Mouse (Mus musculus) liver, embryonic 14.5 days (tissue): Measurements from ENCODE around the gene Tut1. TPM values are rescaled to one million over a fixed set of nuclear protein-coding genes. Genes with fewer than 3 reads are reported as not detected.
A peak's percentile ranks its signal among the peaks of the same experiment; 100 is the strongest.

Source experiments
- ATAC-seq: fragments of 200-750 bp; cut with Nextera tagmentation; 2 replicates; pipeline ENCODE4 v1.8.0; 2017; ENCODE audit warnings: moderate number of reproducible peaks, mild to moderate bottlenecking, moderate library complexity; ENCODE audit not compliant: insufficient read depth
- DNase-seq, 3 experiments: peaks; one replicate each; pipeline ENCODE4 v3.0.0-alpha.2; 2012 to 2013; ENCODE audit warnings: low read depth in 3 of 3, low spot score in 3 of 3
- H3K27ac ChIP-seq: fragments of 300-500 bp; sonication (generic); 2 replicates; pipeline ENCODE4 v1.5.1; 2014; ENCODE audit warnings: moderate library complexity, mild to moderate bottlenecking, control low read depth, inconsistent platforms
- H3K27me3 ChIP-seq: fragments of 300-500 bp; sonication (generic); 2 replicates; pipeline ENCODE4 v1.6.1; 2014; ENCODE audit warnings: mild to moderate bottlenecking, low read length, moderate library complexity; ENCODE audit not compliant: control insufficient read depth, insufficient read depth
- H3K36me3 ChIP-seq: fragments of 300-500 bp; sonication (generic); replicated peaks from 2 replicates; pipeline ENCODE4 v1.6.1; 2014; ENCODE audit warnings: low read depth; ENCODE audit not compliant: control insufficient read depth, insufficient read depth
- H3K4me1 ChIP-seq, 2 experiments: fragments of 200-500 bp in 1 of 2; fragments of 300-500 bp in 1 of 2; sonication (generic) in 1 of 2; replicated peaks; 2 replicates each; pipeline ENCODE4 v1.6.1; 2012 to 2014; ENCODE audit warnings: antibody characterized with exemption in 1 of 2, inconsistent platforms in 1 of 2, low read length in 1 of 2; ENCODE audit not compliant: control insufficient read depth in 2 of 2, insufficient read depth in 2 of 2
- H3K4me2 ChIP-seq: fragments of 300-500 bp; sonication (generic); 2 replicates; pipeline ENCODE4 v1.6.1; 2014; ENCODE audit warnings: low read depth, mild to moderate bottlenecking, control low read depth, moderate library complexity
- H3K4me3 ChIP-seq, 2 experiments: fragments of 200-500 bp in 1 of 2; fragments of 300-500 bp in 1 of 2; sonication (generic) in 1 of 2; 2 replicates each; pipeline ENCODE4 v1.5.1; 2012 to 2014; ENCODE audit warnings: low read depth in 2 of 2, low read length in 2 of 2, mild to moderate bottlenecking in 2 of 2, control low read depth in 1 of 2, inconsistent platforms in 1 of 2, moderate library complexity in 1 of 2; ENCODE audit not compliant: insufficient read depth in 1 of 2
- H3K9ac ChIP-seq: fragments of 300-500 bp; sonication (generic); replicated peaks from 2 replicates; pipeline ENCODE4 v1.6.1; 2014; ENCODE audit warnings: mild to moderate bottlenecking, control low read depth, moderate library complexity
- H3K9me3 ChIP-seq: fragments of 300-500 bp; sonication (generic); 2 replicates; pipeline ENCODE4 v1.6.1; 2016; ENCODE audit warnings: low read length, mixed read lengths; ENCODE audit not compliant: control insufficient read depth
- CTCF ChIP-seq: IDR thresholded peaks from 2 replicates; pipeline ENCODE4 v1.5.1; 2016; ENCODE audit warnings: antibody characterized with exemption, low read depth, control low read depth
- EP300 ChIP-seq: IDR thresholded peaks from 2 replicates; pipeline ENCODE4 v1.6.1; 2016; ENCODE audit warnings: antibody characterized with exemption, low read depth
- WGBS: fragments of 180-500 bp; shearing (Covaris S2); extraction: QIAGEN DNeasy Blood & Tissue Kit; methylation state at CpG from one replicate; pipeline ENCODE4 v1.1.7; 2014; ENCODE audit not compliant: insufficient replicate concordance; 5-methylcytosine and 5-hydroxymethylcytosine counted together
- polyA plus RNA-seq, 2 experiments: library from polyadenylated mRNA; depleted of rRNA in 1 of 2; stranded (reverse) in 1 of 2; unstranded in 1 of 2; fragments of >200 nt; fragmentation: Nextera tagmentation in 1 of 2; extraction: Ambion mirVana in 1 of 2; gene quantifications; 2 replicates each; pipeline versions ENCODE4 v1.2.1 to v1.2.3; 2012 to 2014

Gene Tut1
- polyA plus RNA-seq, 2 experiments, result 9.5 to 10.0 TPM

DNA sequence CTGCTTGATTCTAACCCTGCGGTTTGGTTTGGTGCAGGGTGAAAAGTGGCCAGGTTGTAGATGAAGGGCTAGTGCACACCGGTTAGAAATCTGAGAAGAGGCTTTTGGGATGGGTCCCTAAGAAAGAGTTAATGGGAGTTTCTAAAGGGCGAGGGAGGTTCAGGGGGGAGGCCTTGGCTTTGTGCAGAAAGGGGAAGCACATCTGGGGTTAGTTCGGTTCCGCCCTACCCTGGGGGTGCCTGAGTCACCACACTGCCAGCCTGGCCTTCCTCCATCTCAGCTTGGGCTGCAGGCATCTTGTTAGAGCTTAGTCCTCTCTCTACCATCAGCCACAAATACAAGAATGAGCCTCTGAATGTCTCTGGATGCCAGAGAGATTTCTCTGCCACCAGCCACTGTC, 27.1 kb downstream of the Tut1 start:
- no peak overlapping the region for H3K9ac ChIP-seq
- H3K27ac ChIP-seq, result no peak overlapping the region
- H3K4me3 ChIP-seq, result no peak overlapping the region
- H3K4me1 ChIP-seq, result peaks cover 0 to 14% of the 10 kb centered on the region in 2 experiments; a peak in 2 of 4 replicates
- TF ChIP-seq EP300 (no peak), CTCF (no peak)
- H3K9me3 ChIP-seq, result no peaks in the 10 kb centered on the region
- no peak for ATAC-seq
- 21% methylated on average over 5 of the region's 5 CpGs for WGBS
- H3K27me3 ChIP-seq, result no peaks in the 10 kb centered on the region
- peaks cover 38% of the 10 kb centered on the region for H3K36me3 ChIP-seq
- no peak for DNase-seq
- H3K4me2 ChIP-seq, result no peak overlapping the region

DNA sequence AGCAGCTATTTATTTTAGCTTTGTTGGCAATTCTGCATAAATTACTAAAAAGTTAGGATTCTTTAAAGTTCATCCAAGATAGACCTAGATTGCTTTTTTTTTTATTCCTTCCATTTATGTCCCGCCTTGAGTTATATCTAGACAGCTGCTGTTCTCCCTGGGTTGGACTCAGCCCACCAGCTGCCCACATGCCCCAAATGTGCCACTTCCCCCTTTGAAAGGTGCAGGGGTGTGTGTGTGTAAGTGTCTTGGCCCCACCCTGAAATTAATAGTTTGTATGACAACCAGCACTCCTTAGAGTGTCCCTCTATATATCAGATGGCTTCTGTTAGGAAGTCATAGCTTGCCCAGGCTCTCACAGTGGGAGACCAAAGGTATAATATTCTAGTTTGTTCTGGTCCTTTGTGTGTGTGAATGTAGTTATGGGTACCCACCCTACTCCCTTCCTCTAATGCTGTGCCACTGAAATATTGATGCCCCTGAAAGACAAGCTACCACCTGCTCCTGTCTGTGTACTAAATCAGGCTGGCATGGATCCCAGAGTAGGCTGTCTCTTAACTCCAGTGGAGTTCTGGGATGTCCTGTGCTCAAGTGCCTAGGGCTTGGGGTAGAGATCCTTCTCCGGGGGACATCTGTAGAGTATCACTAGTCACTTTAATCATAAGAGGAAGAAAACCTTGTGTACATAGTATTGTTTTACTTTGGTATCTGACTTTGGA, 28.0 kb downstream of the Tut1 start:
- Histone ChIP-seq H3K9me3 (no peaks in the 10 kb centered on the region), H3K4me1 (peaks cover 0 to 16% of the 10 kb centered on the region in 2 experiments; a peak in 2 of 4 replicates), H3K27me3 (no peaks in the 10 kb centered on the region; the same call in none of the 2 replicates), H3K4me3 (no peak overlapping the region), H3K27ac (no peak overlapping the region), H3K36me3 (peaks cover 31% of the 10 kb centered on the region), H3K4me2 (no peak overlapping the region), H3K9ac (no peak overlapping the region)
- WGBS, result 53% methylated on average over 2 of the region's 2 CpGs
- no peak for TF ChIP-seq CTCF
- no peak for TF ChIP-seq EP300
- peak; percentile 11; the same call in 1 of the 2 replicates for ATAC-seq
- DNase-seq, result no peak

DNA sequence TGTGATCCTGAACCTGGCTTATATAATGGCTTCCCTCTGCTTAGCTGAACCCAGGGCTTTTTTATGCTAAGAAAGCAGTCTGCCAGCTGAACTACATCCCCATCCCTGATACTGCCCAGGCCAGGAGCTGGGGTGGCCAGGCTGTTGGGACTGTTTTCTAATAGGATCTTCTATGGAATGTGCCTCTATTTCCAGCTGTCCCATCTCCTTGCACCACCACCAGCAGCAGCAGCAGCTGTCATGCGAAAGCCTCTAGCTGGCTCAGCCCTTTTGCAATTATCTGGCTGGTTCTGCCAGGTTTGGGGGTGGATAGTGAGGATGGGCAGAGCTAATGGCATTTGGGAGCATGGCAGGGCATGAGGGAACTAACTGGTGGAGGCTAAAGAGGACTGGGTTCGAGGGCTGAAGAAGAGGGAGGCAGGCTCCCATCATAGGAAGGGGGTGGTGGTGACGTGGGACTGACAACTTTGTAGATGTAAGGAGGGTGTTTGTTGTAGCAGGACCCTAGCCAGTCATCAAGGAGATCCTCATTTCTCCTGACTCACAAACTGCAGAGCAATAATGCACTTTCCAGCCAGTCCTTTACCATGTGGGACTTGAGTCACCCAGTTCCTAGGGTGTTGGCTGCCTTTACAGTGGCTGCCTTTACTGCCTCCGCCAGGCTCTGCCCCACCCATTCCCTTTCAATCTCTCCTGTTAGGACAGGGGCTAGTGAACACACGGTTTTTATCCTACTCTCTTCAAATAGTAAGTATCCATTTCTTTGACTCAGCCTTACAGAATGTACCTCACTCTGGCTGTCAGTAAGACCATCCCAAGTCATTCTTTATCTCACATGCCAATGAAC, 28.9 kb downstream of the Tut1 start:
- Histone ChIP-seq H3K4me2 (no peak overlapping the region), H3K27ac (no peak overlapping the region)
- no peak for ATAC-seq

DNA sequence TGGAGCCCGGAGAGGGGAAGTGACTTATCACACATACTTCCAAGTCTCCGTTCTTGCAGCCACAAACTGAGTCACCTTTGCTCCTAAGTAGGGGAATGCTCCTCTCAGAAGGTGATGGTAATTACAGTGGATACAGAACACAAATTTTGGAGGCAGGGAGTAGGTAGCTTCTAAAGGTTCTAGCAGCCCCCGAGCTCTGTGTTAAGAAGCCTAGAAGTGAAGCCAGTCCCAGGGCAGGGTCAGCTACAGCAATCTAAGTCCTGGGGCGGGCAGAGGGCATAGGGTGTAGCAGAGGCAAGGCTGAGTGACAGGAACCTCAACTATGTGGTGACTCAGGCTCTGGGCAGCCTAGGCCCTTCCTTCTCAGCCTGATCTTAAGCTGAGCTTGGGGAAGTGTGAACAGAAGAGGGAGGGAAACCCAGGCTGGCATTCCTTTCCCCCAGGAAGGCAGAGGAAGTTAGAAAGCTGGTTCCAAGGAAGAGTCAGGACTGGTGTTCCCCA, 29.6 kb downstream of the Tut1 start:
- Histone ChIP-seq H3K27me3 (peaks cover 5% of the 10 kb centered on the region), H3K4me2 (no peak overlapping the region), H3K4me3 (no peak overlapping the region), H3K36me3 (peaks cover 15% of the 10 kb centered on the region), H3K27ac (no peak overlapping the region), H3K4me1 (peaks cover 0 to 16% of the 10 kb centered on the region in 2 experiments; a peak in 2 of 4 replicates), H3K9me3 (no peaks in the 10 kb centered on the region), H3K9ac (no peak overlapping the region)
- DNase-seq (no peak), ATAC-seq (no peak)
- TF ChIP-seq EP300 (no peak), CTCF (no peak)
- WGBS, result 7% methylated on average over 4 of the region's 4 CpGs

More for the DNA sequence above, 28.9 kb downstream of the Tut1 start:
- peaks cover 0 to 16% of the 10 kb centered on the region in 2 experiments; a peak in 2 of 4 replicates for H3K4me1 ChIP-seq
- no peaks in the 10 kb centered on the region; the same call in none of the 2 replicates for H3K27me3 ChIP-seq
- no peak overlapping the region for H3K4me3 ChIP-seq
- H3K36me3 ChIP-seq, result peaks cover 21% of the 10 kb centered on the region
- 36% methylated on average over 5 of the region's 5 CpGs for WGBS
- H3K9me3 ChIP-seq, result no peaks in the 10 kb centered on the region
- H3K9ac ChIP-seq, result no peak overlapping the region
- no peak for TF ChIP-seq EP300
- no peak for TF ChIP-seq CTCF
- no peak for DNase-seq
